Mouse (Mus musculus): ENCODE data around the gene Nup133.

The Nup133 gene

GRCm38 (mm10) chr8:123950077-123950802 is 1.2 kb upstream of the Nup133 start:
- DNase-seq, result peak; percentile 69 to 70

GRCm38 (mm10) chr8:123949686-123949986 is 571 bp upstream of the Nup133 start:
- DNase-seq, result no peak

GRCm38 (mm10) chr8:123929026-123929425 is 20.0 kb downstream of the Nup133 start:
- DNase-seq, result no peak

GRCm38 (mm10) chr8:123925671-123926070 is 23.4 kb downstream of the Nup133 start:
- DNase-seq, result no peak

- DNase-seq, result peak; percentile 92
These were observed 24.3 kb downstream of the Nup133 start for GRCm38 (mm10) chr8:123924719-123925118.

GRCm38 (mm10) chr8:123914635-123915034 is 34.4 kb downstream of the Nup133 start:
- no peak for DNase-seq

- DNase-seq, result no peak
These were observed 36.8 kb downstream of the Nup133 start for GRCm38 (mm10) chr8:123912265-123912664.

- DNase-seq, result no peak
These were observed 41.5 kb downstream of the Nup133 start for GRCm38 (mm10) chr8:123907604-123908003.

GRCm38 (mm10) chr8:123902653-123903052 is 46.4 kb downstream of the Nup133 start:
- no peak for DNase-seq

- no peak for DNase-seq
These were observed 49.7 kb downstream of the Nup133 start for GRCm38 (mm10) chr8:123899366-123899765.

- DNase-seq, result peak in 1 of 2 experiments; percentile 12
These were observed 50.5 kb downstream of the Nup133 start for GRCm38 (mm10) chr8:123898576-123898975.

- no peak for DNase-seq
These were observed 52.3 kb downstream of the Nup133 start for GRCm38 (mm10) chr8:123896774-123897173.

- DNase-seq, result no peak
These were observed 52.7 kb downstream of the Nup133 start for GRCm38 (mm10) chr8:123896366-123896761.

- DNase-seq, result peak in 1 of 2 experiments; percentile 13
These were observed 53.2 kb downstream of the Nup133 start for GRCm38 (mm10) chr8:123895680-123896365.

GRCm38 (mm10) chr8:123895230-123895629 is 53.8 kb downstream of the Nup133 start:
- DNase-seq, result no peak

GRCm38 (mm10) chr8:123894502-123895097 is 54.5 kb downstream of the Nup133 start, which contains the start of gene Acta1:
Acta1 (minus strand) TSS chr8:123894751.
- no peak for DNase-seq

GRCm38 (mm10) chr8:123893413-123893812 is 55.7 kb downstream of the Nup133 start:
- no peak for DNase-seq

GRCm38 (mm10) chr8:123892586-123893155 is 56.4 kb downstream of the Nup133 start:
- DNase-seq, result peak; percentile 55 to 63

GRCm38 (mm10) chr8:123891883-123892585 is 57.0 kb downstream of the Nup133 start:
- peak; percentile 93 to 94 for DNase-seq

GRCm38 (mm10) chr8:123891271-123891670 is 57.8 kb downstream of the Nup133 start:
- peak; percentile 84 to 86 for DNase-seq

- DNase-seq, result no peak
These were observed 59.3 kb downstream of the Nup133 start for GRCm38 (mm10) chr8:123889797-123890196.

- no peak for DNase-seq
These were observed 61.1 kb downstream of the Nup133 start for GRCm38 (mm10) chr8:123887956-123888355.

- no peak for DNase-seq
These were observed 61.9 kb downstream of the Nup133 start for GRCm38 (mm10) chr8:123887163-123887562.

Data from cerebellum, postnatal 10 days (tissue).